Mouse (Mus musculus) bone marrow, adult 2 months (tissue): ENCODE measurements around the gene Prrg4.

Experiments
- CTCF ChIP-seq: fragments of 200-500 bp; IDR thresholded peaks from 2 replicates; pipeline ENCODE4 v1.5.1; 2011; ENCODE audit warnings: low read length, control low read depth; ENCODE audit not compliant: control insufficient read depth, insufficient read depth
- POLR2A ChIP-seq: fragments of 200-500 bp; IDR thresholded peaks from 2 replicates; pipeline ENCODE4 v1.6.1; 2011; ENCODE audit warnings: low read depth, mild to moderate bottlenecking, control low read depth, low read length, borderline replicate concordance; ENCODE audit not compliant: control insufficient read depth

DNA sequence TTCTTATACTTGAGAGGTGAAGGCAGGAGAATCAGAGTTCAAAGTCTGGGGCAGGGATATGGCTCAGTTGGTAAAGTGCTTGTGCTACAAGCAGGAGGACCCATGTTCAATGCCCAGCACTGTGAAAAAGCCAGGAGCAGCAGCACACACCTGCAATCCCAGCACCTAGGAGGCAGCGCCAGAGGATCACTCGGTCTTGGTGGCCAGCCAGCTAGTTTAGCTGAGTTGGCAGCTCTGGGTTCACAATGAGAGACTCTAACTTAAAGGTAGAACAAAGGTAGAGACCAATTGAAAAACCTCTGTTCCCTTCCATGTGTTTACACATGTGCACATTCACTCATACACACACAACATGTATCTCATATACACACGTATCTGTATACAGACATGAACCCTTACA lies 19.4 kb upstream of the Prrg4 start:
- TF ChIP-seq CTCF, result no peak
- no peak for TF ChIP-seq POLR2A
